Mouse (Mus musculus): ENCODE data around the gene Olfr668. TPM values are rescaled to one million over a fixed set of nuclear protein-coding genes. Genes with fewer than 3 reads are reported as not detected.

Olfr668 gene
- under 1 TPM in 1 of 2 experiments, not detected in 1; 0.38 TPM for polyA plus RNA-seq (2017; shearing (Covaris generic))

GRCm38 (mm10) chr7:104927957-104928356 lies at the start of gene Olfr668:
Gene Olfr668 (minus strand): TSS chr7:104928057.

DNA sequence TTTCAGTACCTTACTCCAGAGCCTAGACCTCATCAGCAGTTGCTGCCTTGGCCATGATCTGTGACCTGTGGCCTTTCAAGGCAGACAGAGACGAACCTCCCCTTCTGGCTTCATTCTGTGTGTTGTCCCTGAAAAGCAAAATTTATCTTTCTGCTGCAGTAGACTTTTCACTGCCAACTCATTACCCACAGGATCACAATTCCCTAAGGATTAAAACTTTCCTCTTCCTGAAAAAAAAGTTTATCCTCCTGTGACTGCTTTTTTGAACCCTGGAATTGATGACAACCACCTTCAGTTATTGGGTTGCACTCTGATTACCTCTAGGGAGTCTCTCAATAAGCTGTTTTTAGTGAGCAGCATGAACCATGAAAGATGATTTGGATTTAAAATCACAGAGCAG lies 34.7 kb upstream of the Olfr668 start, which contains the start of gene Olfr670:
Gene Olfr670 (minus strand): TSS at position 101 of the 400 bp plus-strand sequence.

DNA sequence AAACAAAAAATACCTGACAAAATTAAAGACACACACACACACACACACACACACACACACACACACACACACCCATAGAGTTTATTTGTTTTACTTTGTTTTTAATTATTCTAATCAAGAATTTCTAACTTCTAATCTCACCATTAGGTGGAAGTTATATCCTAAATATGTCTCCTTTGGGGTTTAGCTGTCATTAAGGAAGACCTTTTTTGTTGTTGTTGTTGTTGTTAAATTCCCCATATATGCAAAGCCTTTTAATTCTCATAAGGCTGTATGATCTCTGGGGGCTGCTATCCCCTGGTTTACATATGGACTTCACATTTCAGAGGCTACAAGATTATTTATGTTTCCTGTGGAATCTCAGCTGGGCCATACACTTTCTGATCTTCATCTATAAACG lies 6.1 kb upstream of the Olfr668 start, which contains the start of gene Olfr669:
Gene Olfr669 (plus strand): TSS at position 301 of the 400 bp plus-strand sequence.

GRCm38 (mm10) chr7:104921382-104921781 lies 6.5 kb downstream of the Olfr668 start, which contains the start of gene Olfr667:
Gene Olfr667 (minus strand): TSS chr7:104921482.

DNA sequence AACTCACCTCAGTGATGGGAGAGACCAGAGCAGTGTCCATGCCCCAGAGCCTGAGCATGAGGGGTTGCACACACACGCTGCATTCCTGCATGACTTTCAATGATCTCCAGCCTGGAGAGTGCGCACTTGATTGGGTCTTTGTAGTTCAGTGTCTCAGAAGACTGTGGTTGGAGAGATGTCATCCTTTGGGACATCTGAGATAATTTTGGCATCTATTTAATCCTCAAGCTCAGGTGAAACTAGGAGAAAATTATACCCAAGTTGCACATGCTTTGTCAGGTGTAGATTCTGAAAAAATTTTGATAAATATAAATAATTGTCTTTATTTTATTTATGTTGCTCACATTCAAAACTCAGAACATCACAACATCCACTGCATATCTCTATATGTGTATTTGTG lies 32.0 kb downstream of the Olfr668 start, which contains the start of gene Olfr666:
Gene Olfr666 (minus strand): TSS at position 101 of the 400 bp plus-strand sequence.

GRCm38 (mm10) chr7:104877731-104878130 lies 50.1 kb downstream of the Olfr668 start, which contains the start of gene Olfr665:
Gene Olfr665 (plus strand): TSS chr7:104878031.

Other genes starting within 250 kb of the Olfr668 start
- gene Olfr661, start 241.6 kb downstream of the Olfr668 start, polyA plus RNA-seq (2017; shearing (Covaris generic)): under 1 TPM; 0.07 to 0.59 TPM
- not detected for gene Usp17le, start 150.6 kb downstream of the Olfr668 start, polyA plus RNA-seq (2017; shearing (Covaris generic))
- not detected for gene Usp17lb, start 85.5 kb downstream of the Olfr668 start, polyA plus RNA-seq (2017; shearing (Covaris generic))
- under 1 TPM; 0.18 to 0.65 TPM for gene Usp17la, start 71.0 kb downstream of the Olfr668 start, polyA plus RNA-seq (2017; shearing (Covaris generic))
- gene Olfr665, start 50.0 kb downstream of the Olfr668 start, polyA plus RNA-seq (2017; shearing (Covaris generic)): not detected
- not detected for gene Olfr666, start 32.1 kb downstream of the Olfr668 start, polyA plus RNA-seq (2017; shearing (Covaris generic))
- not detected for gene Olfr667, start 6.6 kb downstream of the Olfr668 start, polyA plus RNA-seq (2017; shearing (Covaris generic))
- under 1 TPM in 1 of 2 experiments, not detected in 1; 0.48 TPM for gene Olfr669, start 6.2 kb upstream of the Olfr668 start, polyA plus RNA-seq (2017; shearing (Covaris generic))
- gene Olfr670, start 34.6 kb upstream of the Olfr668 start, polyA plus RNA-seq (2017; shearing (Covaris generic)): not detected
- gene Olfr671, start 51.1 kb upstream of the Olfr668 start, polyA plus RNA-seq (2017; shearing (Covaris generic)): under 1 TPM in 1 of 2 experiments, not detected in 1; 0.47 TPM
- gene Olfr672, start 74.0 kb upstream of the Olfr668 start, polyA plus RNA-seq (2017; shearing (Covaris generic)): 1 to 10 TPM in 1 of 2 experiments, not detected in 1; 1.3 TPM
- under 1 TPM in 1 of 2 experiments, not detected in 1; 0.48 TPM for gene Olfr675, start 100.4 kb upstream of the Olfr668 start, polyA plus RNA-seq (2017; shearing (Covaris generic))
- gene Olfr676, start 104.6 kb upstream of the Olfr668 start, polyA plus RNA-seq (2017; shearing (Covaris generic)): under 1 TPM in 1 of 2 experiments, not detected in 1; 0.94 TPM
- 1 to 10 TPM in 1 of 2 experiments, under 1 TPM in 1; 0.06 to 1.7 TPM for gene Olfr677, start 123.3 kb upstream of the Olfr668 start, polyA plus RNA-seq (2017; shearing (Covaris generic))
- gene Olfr678, start 136.4 kb upstream of the Olfr668 start, polyA plus RNA-seq (2017; shearing (Covaris generic)): not detected
- gene Olfr679, start 153.1 kb upstream of the Olfr668 start, polyA plus RNA-seq (2017; shearing (Covaris generic)): not detected
- not detected for gene Olfr680-ps1, start 164.8 kb upstream of the Olfr668 start, polyA plus RNA-seq (2017; shearing (Covaris generic))
- under 1 TPM in 1 of 2 experiments, not detected in 1; 0.09 TPM for gene Olfr681, start 188.8 kb upstream of the Olfr668 start, polyA plus RNA-seq (2017; shearing (Covaris generic))
- gene Olfr683, start 219.0 kb upstream of the Olfr668 start, polyA plus RNA-seq (2017; shearing (Covaris generic)): not detected
- gene Olfr684, start 235.6 kb upstream of the Olfr668 start, polyA plus RNA-seq (2017; shearing (Covaris generic)): not detected

Measured in inflammation-experienced regulatory T-cells (primary cell).